Mouse (Mus musculus) left cerebral cortex, postnatal 25 days (tissue): Measurements from ENCODE around the gene Mmp15. TPM values are rescaled to one million over a fixed set of nuclear protein-coding genes. Genes with fewer than 3 reads are reported as not detected.
"Not testable (repeated sequence)": the region's sequence is repeated elsewhere in the genome, so short reads cannot be mapped to it uniquely, and the experiment has no call there.

Experiments
- DNase-seq, 2 experiments: peaks; one replicate each; pipeline ENCODE4 v3.0.0; 2022; ENCODE audit warnings: low spot score in 2 of 2, mixed read lengths in 1 of 2
- intact Hi-C: fragments of 180-260 bp; cut with DNase I; formaldehyde crosslinking; loops from one replicate; pipeline ENCODE4 v1.15.1; 2025
- total RNA-seq, 2 experiments: library from RNA; stranded (reverse); gene quantifications; 2 replicates each; pipeline ENCODE4 v1.2.3; 2021

The Mmp15 gene
- total RNA-seq, 2 experiments from 2014 or later, result 20.9 TPM

GRCm38 (mm10) chr8:95373389-95374002 lies 21.4 kb downstream of the Mmp15 start:
- intact Hi-C loops, result no loop called here
- DNase-seq, result no peak

DNA sequence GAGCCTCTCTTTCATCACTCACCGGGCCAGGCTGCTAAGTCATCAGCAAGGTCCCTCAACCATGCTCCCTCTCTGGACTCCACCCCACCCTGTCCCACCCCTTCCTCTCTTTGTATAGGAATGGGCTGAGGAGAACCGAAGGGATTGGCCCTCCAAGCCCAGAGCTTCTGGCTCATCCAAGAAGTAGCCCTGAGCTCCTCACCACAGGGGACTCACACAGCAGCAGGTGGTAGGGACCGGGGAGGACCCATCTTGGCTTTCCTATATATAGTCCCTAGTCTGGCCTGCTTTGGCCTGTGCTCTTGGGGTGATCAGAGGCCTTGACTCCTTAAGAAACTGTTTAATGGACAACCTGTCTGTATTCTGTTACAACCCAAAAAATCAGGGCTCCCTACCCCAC lies 22.4 kb downstream of the Mmp15 start:
- DNase-seq, result no peak
- intact Hi-C loops, result no loop called here

DNA sequence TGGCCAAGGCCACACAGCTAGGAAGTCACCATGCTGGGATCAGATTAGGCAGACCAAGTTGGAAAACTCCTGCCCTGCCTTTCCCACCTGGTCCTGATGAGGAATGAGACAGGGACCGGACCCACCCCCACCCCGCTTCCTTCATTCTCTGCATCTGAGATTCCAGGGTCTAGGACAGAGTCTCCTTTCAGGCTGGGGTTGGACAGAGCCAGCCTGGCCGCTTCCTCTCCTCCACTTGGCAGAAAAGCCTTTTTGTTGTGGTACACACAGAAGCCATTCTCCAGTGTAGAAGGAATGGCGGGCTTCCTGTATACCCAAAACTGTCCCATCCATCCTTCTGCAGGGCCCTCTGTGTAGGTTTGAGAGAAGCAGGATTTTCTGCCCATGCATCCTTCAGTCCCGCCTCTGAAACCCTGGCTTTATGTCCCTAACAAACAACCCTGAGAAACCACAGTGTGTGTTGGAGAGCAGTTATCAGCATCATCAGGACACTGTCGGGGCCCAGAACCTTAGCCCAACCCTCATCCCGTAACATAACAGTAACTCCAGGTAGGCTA lies 23.4 kb downstream of the Mmp15 start:
- peak; percentile 6 to 16 for DNase-seq
- intact Hi-C loops, result no loop called here

DNA sequence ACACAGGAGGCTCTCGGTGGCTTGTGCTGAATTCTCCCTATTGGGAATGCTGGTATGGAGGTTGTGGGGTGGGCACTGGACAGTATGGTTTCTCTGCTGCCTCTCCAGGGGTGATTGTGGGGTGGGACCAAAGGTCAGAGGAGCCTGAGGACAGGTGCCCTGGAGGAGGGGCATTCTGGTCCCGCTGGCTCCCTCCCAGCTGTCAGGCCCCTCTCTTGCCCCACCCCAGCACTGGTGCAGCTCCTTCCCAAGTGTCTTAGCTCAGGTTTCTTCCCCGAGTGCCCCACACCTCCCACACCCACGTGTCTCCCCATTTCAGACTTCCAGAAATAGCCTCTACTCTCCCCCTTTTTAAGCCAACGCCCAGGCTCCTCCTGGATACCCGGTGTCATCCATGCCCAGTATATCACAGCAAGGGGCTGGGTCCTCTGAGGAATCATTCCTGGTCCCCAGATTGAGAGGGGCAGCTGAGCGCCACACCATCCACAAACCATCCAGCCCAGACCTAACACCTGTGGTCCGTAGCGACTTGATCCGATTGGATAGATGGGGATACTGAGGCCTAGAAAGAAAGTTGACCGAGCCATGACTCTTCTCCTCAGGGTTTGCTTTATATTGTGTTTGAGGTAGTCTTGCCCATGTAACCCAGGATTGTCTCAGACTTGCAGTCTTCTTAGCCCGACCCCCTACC lies 24.4 kb downstream of the Mmp15 start:
- intact Hi-C loops, result no loop called here

GRCm38 (mm10) chr8:95377101-95377500 lies 25.0 kb downstream of the Mmp15 start:
- no peak for DNase-seq
- intact Hi-C loops, result no loop called here

More for the DNA sequence above, 24.4 kb downstream of the Mmp15 start:
- DNase-seq, result no peak

DNA sequence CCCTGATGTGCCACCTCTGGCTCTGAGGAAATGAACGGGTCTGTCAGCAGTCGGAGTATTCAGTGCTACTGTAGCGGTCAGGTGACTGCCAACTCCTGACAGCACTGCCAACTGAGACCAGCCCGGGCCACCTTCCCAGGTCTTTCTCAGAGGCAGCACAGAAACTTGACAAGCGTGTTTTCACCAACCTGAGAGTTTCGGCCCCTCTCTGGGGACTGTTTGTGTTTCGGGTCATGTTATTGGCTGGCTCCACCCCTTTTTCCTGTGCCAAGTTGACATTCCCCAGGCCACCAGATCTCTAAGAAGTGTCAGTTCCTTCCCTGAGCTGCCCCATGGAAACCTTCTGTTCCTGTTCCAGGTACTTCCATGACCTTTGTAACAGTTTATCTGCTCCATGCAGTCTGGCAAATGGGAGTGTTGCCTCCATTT lies 25.8 kb downstream of the Mmp15 start:
- intact Hi-C loops, result no loop called here

DNA sequence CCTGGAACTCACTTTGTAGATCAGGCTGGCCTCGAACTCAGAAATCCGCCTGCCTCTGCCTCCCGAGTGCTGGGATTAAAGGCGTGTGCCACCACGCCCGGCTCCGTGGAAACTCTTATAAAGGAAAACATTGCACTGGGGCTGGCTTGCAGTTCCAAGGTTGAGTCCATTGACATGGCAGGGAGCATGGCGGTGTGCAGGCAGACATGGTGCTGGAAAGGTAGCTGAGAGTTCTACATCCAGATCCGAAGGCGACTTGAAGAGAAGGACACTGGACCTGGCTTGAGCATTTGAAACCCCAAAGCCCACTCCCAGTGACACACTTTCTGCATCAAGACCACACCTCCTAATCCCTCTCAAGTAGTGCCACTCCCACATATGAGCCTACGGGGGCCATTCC lies 26.9 kb downstream of the Mmp15 start:
- intact Hi-C loops, DNase-seq: not testable (repeated sequence)

More for the DNA sequence above, 25.8 kb downstream of the Mmp15 start:
- DNase-seq, result no peak

- no peak for DNase-seq
- intact Hi-C loops, result no loop called here
Measured at GRCm38 (mm10) chr8:95380953-95381352, 28.9 kb downstream of the Mmp15 start.

DNA sequence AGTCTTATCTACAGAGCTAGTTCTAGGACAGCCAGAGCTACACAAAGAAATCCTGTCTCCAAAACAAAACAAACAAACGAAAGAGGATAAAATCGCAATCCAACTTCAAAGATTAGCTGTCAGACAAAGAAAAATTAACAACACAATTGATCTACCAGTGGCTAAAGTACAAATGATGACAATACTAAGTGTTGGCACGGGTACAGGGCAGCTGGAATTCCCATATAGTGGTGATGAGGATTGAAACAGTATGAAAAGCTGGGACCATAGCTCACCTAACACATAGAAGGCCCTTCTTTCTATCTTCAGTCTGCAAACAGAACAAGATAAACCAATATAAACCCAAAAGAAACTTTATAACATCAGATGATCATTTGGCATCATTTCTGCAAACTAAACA lies 29.5 kb downstream of the Mmp15 start:
- intact Hi-C loops, result no loop called here
- no peak for DNase-seq

- DNase-seq, result no peak
- intact Hi-C loops, result no loop called here
Measured at GRCm38 (mm10) chr8:95384501-95384900, 32.4 kb downstream of the Mmp15 start.

- intact Hi-C loops, result no loop called here
Measured at GRCm38 (mm10) chr8:95386037-95386436, 34.0 kb downstream of the Mmp15 start.

DNA sequence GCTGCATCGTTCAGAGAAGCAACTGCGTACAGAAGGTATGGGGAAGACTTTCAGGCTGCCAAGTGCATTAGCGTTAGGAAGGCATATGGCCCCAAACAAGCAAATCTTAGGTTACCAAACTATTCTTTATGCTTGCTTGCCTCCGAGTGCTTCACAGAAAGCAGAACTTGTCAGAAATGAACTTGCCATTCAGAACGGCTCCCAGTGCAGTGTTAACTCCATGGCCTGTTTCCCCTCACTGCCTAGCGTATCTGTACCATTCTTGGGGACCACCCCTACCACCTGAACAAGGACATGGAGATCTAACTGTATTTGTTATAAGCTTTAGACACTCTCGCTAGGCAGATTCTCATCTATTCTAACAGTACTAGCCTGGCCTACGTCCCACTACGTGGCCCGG lies 35.2 kb downstream of the Mmp15 start:
- DNase-seq, result no peak
- intact Hi-C loops, result no loop called here

More at GRCm38 (mm10) chr8:95386037-95386436, 34.0 kb downstream of the Mmp15 start:
- DNase-seq, result no peak

GRCm38 (mm10) chr8:95387936-95388335 lies 35.9 kb downstream of the Mmp15 start:
- intact Hi-C loops, result no loop called here
- no peak for DNase-seq

- intact Hi-C loops, result no loop called here
- DNase-seq, result no peak
Measured at GRCm38 (mm10) chr8:95390312-95390711, 38.2 kb downstream of the Mmp15 start.

DNA sequence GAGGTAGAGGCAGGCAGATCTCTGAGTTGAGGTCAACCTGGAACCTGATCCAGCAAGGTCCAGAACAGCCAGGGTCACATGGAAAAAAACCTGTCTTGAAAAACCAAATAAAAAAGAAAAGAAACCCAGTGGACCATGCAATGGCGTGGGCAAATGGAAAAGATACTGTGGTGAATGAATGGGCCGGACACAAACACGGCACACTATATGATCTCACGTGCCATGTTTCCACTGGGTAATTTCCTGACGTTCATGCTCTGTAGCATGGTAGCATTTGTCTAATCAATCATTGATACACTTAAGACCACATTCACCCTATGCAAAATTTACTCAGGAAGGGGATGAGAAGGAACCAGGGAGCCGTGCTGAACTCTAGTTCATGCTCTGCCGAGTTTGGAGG lies 39.0 kb downstream of the Mmp15 start:
- DNase-seq, result no peak
- intact Hi-C loops, result no loop called here

- intact Hi-C loops, result no loop called here
Measured at GRCm38 (mm10) chr8:95392604-95393003, 40.5 kb downstream of the Mmp15 start.

GRCm38 (mm10) chr8:95395186-95395918 lies 43.3 kb downstream of the Mmp15 start:
- intact Hi-C loops, result no loop called here

More at GRCm38 (mm10) chr8:95392604-95393003, 40.5 kb downstream of the Mmp15 start:
- DNase-seq, result no peak

GRCm38 (mm10) chr8:95396752-95397151 lies 44.7 kb downstream of the Mmp15 start:
- no peak for DNase-seq
- intact Hi-C loops, result no loop called here

More at GRCm38 (mm10) chr8:95395186-95395918, 43.3 kb downstream of the Mmp15 start:
- DNase-seq, result no peak

DNA sequence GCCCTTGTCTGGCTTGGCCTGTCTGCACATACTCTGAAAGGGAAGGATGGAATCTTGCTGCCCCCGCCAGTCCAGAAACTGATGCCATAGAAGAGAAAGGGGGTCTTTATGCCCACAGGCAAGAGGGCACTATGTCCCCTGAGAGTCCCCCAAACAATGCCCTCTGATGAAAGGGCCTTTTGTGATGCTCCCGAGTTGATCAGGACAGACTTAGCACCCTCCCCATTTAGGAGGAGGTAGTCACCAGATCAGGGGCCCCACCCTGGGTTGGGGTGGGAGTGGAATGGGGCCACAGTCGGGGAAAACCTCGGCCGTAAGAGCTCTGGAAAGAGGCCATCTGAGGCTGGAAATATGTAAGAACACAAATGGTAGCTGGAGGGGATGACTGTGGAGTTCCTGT lies 45.1 kb downstream of the Mmp15 start:
- no peak for DNase-seq
- intact Hi-C loops, result no loop called here

DNA sequence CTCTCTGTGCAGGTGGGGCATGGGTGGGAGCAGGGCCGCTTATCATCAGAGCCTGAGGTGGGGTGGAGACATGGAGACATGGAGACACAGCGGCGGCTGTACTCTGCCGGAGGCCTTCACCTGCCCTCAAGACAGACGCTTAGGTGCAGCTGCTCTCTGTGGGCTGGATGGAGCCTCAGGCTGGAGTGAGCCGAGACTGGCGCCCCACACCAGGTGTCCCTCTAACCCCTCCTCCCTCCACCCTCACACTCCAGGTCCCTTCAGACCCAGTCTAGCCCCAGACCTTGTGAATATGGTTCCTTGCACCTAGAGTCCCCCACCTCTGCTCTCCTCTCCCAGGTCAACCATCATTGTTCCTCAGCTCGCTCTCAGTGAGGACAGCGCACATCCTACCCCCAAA lies 47.1 kb downstream of the Mmp15 start:
- intact Hi-C loops, result no loop called here
- no peak for DNase-seq
